In the genomic region with DNA sequence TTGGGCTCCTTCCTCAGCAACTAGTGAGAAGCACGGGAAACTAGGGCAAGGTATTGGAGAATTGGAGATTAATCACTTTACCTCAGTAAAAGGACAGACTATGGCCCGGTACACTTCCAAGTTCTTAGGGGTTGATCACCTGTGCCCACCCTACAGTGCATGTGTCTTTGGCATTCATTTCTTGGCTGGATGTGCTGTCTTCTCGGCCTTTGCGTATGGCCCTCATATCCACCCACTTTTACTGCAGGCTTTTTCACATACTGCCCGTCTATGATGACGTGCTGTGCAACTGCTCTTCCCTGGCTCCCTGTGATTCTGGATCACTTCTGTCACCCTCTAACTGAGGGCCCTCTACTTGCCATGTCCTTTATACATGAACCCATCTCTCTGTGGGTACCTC, we compare ENCODE assay signal across 8 mouse cellular contexts. TPM values are rescaled to one million over a fixed set of nuclear protein-coding genes. Genes with fewer than 3 reads are reported as not detected.
A peak's percentile ranks its signal among the peaks of the same experiment; 100 is the strongest.
DNase-seq lines count a peak whose midpoint lies in the region; ATAC-seq and TF ChIP-seq lines count a peak whose summit lies in the region.

No protein-coding gene starts in this region.

- no peaks in the 10 kb centered on the region for H3K9me3 ChIP-seq in hindbrain, embryonic 11.5 days (ENCODE audit: control insufficient read depth, low read length)
- H3K9me3 ChIP-seq in midbrain, embryonic 12.5 days = no peaks in the 10 kb centered on the region

- no peaks in the 10 kb centered on the region for H3K27me3 ChIP-seq in hindbrain, embryonic 11.5 days (ENCODE audit: control insufficient read depth, insufficient read depth, low read length)
- H3K27me3 ChIP-seq in midbrain, embryonic 12.5 days = no peaks in the 10 kb centered on the region

- no peak overlapping the region for H3K4me2 ChIP-seq in hindbrain, embryonic 11.5 days (replicated peaks; ENCODE audit: low read depth, low read length)
- H3K4me2 ChIP-seq in midbrain, embryonic 12.5 days (replicated peaks) = peak overlapping the region; percentile 47

- no peak overlapping the region; the same call in 1 of the 2 replicates for H3K9ac ChIP-seq in hindbrain, embryonic 11.5 days (ENCODE audit: low read depth, low read length)
- no peak overlapping the region for H3K9ac ChIP-seq in midbrain, embryonic 12.5 days (replicated peaks)

- no peak overlapping the region for H3K27ac ChIP-seq in bone marrow macrophage, adult 2 months (ENCODE audit: insufficient read depth, low read depth, low read length)
- H3K27ac ChIP-seq in hindbrain, embryonic 11.5 days (ENCODE audit: low read depth, low read length) = no peak overlapping the region
- H3K27ac ChIP-seq in midbrain, embryonic 12.5 days (replicated peaks) = no peak overlapping the region

- peak; percentile 47 for DNase-seq in kidney, adult 9 months
- no peak for DNase-seq in kidney, postnatal 10 days
- peak; percentile 6 for DNase-seq in hindbrain, embryonic 11.5 days (ENCODE audit: low spot score)
- DNase-seq in right cerebral cortex, adult 2 months (ENCODE audit: low spot score in 2 of 2) = no peak
- no peak for DNase-seq in spleen, postnatal 14 days (ENCODE audit: low spot score in 2 of 2)
- DNase-seq in spleen, adult 12 weeks (ENCODE audit: low spot score) = no peak

- no peaks in the 10 kb centered on the region for H3K36me3 ChIP-seq in hindbrain, embryonic 11.5 days (ENCODE audit: control insufficient read depth, insufficient read depth, low read length)
- H3K36me3 ChIP-seq in midbrain, embryonic 12.5 days = 0 out of 2 replicates have a peak, but pooled peaks cover 2% of the 10 kb centered on the region

- peak overlapping the region; percentile 55; the same call in 1 of the 2 replicates for H3K4me3 ChIP-seq in bone marrow macrophage, adult 2 months (ENCODE audit: insufficient read depth, low read length)
- no peak overlapping the region for H3K4me3 ChIP-seq in hindbrain, embryonic 11.5 days (ENCODE audit: low read depth, low read length)
- H3K4me3 ChIP-seq in midbrain, embryonic 12.5 days = peak overlapping the region; percentile 99; the same call in 1 of the 2 replicates

- WGBS in hindbrain, embryonic 11.5 days = 88% methylated on average over 6 of the region's 6 CpGs
- WGBS in midbrain, embryonic 12.5 days = 85% methylated on average over 6 of the region's 6 CpGs

- no peak for TF ChIP-seq CTCF in bone marrow macrophage, adult 2 months (IDR thresholded peaks at IDR 0.05; ENCODE audit: low read depth, low read length)

- no peak for ATAC-seq in hindbrain, embryonic 11.5 days (ENCODE audit: low FRiP score)
- no peak for ATAC-seq in midbrain, embryonic 12.5 days (ENCODE audit: low FRiP score, low read depth)

- H3K4me1 ChIP-seq in bone marrow macrophage, adult 2 months (ENCODE audit: control insufficient read depth, insufficient read depth, low read length) = peaks cover 13% of the 10 kb centered on the region
- H3K4me1 ChIP-seq in hindbrain, embryonic 11.5 days (replicated peaks; ENCODE audit: control insufficient read depth, insufficient read depth, low read length) = peaks cover 6% of the 10 kb centered on the region
- H3K4me1 ChIP-seq in midbrain, embryonic 12.5 days = peaks cover 21% of the 10 kb centered on the region

- TF ChIP-seq POLR2A in bone marrow macrophage, adult 2 months (IDR thresholded peaks at IDR 0.05; ENCODE audit: borderline replicate concordance, low read depth, low read length) = no peak

RNA-seq across cellular contexts. Expression of gene Prcc, which starts 1.0 kb away (rescaled TPM):
- polyA plus RNA-seq in bone marrow macrophage, adult 2 months (2012; ENCODE audit: insufficient read depth, insufficient read length, missing spikeins) = 31.2 and 34.8 TPM in 2 replicates
- polyA plus RNA-seq in hindbrain, embryonic 11.5 days (2014; fragmentation: Nextera tagmentation; extraction: Ambion mirVana) = 17.6 and 18.6 TPM in 2 replicates
- 15.7 and 15.9 TPM in 2 replicates for polyA plus RNA-seq in midbrain, embryonic 12.5 days (2016; fragmentation: Nextera tagmentation; extraction: Ambion mirVana)

RNA-seq across cellular contexts. Expression of gene Hdgf, which starts 19.7 kb away (rescaled TPM):
- polyA plus RNA-seq in bone marrow macrophage, adult 2 months (2012; ENCODE audit: insufficient read depth, insufficient read length, missing spikeins) = 170 and 180 TPM in 2 replicates
- 202 and 246 TPM in 2 replicates for polyA plus RNA-seq in hindbrain, embryonic 11.5 days (2014; fragmentation: Nextera tagmentation; extraction: Ambion mirVana)
- polyA plus RNA-seq in midbrain, embryonic 12.5 days (2016; fragmentation: Nextera tagmentation; extraction: Ambion mirVana) = 233 and 243 TPM in 2 replicates

RNA-seq across cellular contexts. Expression of gene Mrpl24, which starts 32.9 kb away (rescaled TPM):
- polyA plus RNA-seq in bone marrow macrophage, adult 2 months (2012; ENCODE audit: insufficient read depth, insufficient read length, missing spikeins) = 139 and 147 TPM in 2 replicates
- 78.4 and 83.6 TPM in 2 replicates for polyA plus RNA-seq in hindbrain, embryonic 11.5 days (2014; fragmentation: Nextera tagmentation; extraction: Ambion mirVana)
- 73.5 and 77.8 TPM in 2 replicates for polyA plus RNA-seq in midbrain, embryonic 12.5 days (2016; fragmentation: Nextera tagmentation; extraction: Ambion mirVana)

RNA-seq across cellular contexts. Expression of gene Sh2d2a, which starts 39.9 kb away (rescaled TPM):
- not detected in 2 replicates for polyA plus RNA-seq in bone marrow macrophage, adult 2 months (2012; ENCODE audit: insufficient read depth, insufficient read length, missing spikeins)
- not detected in 2 replicates for polyA plus RNA-seq in hindbrain, embryonic 11.5 days (2014; fragmentation: Nextera tagmentation; extraction: Ambion mirVana)
- polyA plus RNA-seq in midbrain, embryonic 12.5 days (2016; fragmentation: Nextera tagmentation; extraction: Ambion mirVana) = not detected in 2 replicates

RNA-seq across cellular contexts. Expression of gene Isg20l2, which starts 43.7 kb away (rescaled TPM):
- polyA plus RNA-seq in bone marrow macrophage, adult 2 months (2012; ENCODE audit: insufficient read depth, insufficient read length, missing spikeins) = 22.0 and 22.3 TPM in 2 replicates
- 42.5 and 55.2 TPM in 2 replicates for polyA plus RNA-seq in hindbrain, embryonic 11.5 days (2014; fragmentation: Nextera tagmentation; extraction: Ambion mirVana)
- 78.7 and 79.0 TPM in 2 replicates for polyA plus RNA-seq in midbrain, embryonic 12.5 days (2016; fragmentation: Nextera tagmentation; extraction: Ambion mirVana)

Comparison
In these comparisons a context has a peak if more than half of its experiments do, and no peak if none do; other contexts are left out.
1. DNase-seq: peak in kidney, adult 9 months (single experiment) and hindbrain, embryonic 11.5 days (single experiment); none in kidney, postnatal 10 days (single experiment), right cerebral cortex, adult 2 months (0 of 2), spleen, postnatal 14 days (0 of 2) and spleen, adult 12 weeks (single experiment).